Mouse (Mus musculus): ENCODE results near the gene Smad3.

DNA sequence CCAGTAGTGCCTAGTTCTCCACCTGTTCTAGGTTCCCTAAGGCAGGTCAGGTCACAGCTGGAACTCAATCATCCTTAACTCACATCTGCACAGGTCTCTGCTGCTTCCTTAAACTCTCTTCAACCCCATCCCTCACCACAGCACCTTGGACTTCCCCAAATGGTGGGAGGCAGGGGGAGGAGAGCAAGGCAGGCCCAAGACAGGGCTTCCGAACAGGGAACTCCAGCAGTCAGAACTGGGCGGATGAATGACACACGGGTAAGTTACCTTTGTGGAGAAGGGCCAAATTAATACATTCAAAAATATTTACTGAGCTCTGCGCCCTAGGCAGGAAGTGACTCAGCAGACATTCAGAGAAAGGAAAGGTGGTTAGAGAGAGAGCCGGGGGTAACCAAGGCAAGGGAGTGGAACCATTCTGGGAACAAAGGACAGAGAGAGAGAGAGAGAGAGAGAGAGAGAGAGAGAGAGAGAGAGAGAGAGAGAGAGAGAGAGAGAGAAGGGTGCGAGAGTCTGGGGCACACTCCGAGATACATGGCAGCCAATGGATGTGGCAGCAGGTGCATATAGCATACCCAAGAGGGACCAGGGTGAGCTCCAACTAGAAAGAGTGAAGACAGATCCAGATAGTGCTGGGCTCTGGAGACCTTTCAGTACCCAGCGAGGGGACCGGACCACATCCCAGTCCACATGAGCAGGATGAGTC lies 36.1 kb downstream of the Smad3 start:
- TF ChIP-seq POLR2A (IDR thresholded peaks at IDR 0.05; ENCODE audit: low read depth, low read length) (no peak), CTCF (conservative IDR thresholded peaks at IDR 0.05; ENCODE audit: insufficient read depth, insufficient read length, low read depth, low read length) (no peak)
